In the genomic region with DNA sequence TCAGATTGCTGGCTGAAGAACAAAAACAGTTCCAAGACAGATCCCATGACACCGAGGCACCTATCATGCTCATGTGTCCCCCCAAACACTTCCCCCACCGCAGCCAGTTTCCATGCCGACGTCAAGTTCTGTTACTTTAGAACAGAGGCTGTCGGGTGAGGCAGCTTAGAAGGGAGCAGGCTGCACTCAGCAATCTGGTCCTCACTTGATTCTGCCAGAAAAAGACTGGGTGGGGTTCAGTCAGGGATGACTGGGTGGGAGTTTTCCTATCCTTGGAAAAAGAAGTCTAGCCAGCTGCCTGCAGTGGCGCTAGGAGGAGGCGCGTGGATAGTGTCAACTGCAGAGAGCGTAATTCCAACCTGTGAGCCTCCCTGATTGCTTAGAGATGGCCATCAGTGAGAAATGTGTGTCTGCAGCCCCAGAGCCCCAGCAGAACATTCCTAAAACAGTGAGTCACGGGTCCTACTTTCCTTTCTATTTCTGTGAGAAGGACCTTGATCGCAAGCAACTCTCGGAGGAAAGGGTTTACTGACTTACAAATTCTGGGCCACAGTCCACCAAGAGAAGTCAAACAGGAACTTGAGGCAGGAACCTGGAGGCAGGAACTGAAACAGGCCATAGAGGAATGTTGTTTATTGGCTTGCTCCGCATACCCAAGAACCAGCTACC, we compare ENCODE assay signal across 9 mouse cellular contexts. TPM values are rescaled to one million over a fixed set of nuclear protein-coding genes. Genes with fewer than 3 reads are reported as not detected.
DNase-seq lines count a peak whose midpoint lies in the region.
"Had no signal": no experiment of that assay in that cellular context is flagged by ENCODE, and none has a peak within 500 bp of the region (broad histone marks: within the 10 kb centered on the region; RNA-seq: fewer than 3 reads in every experiment).

No protein-coding gene starts in this region.

- intact Hi-C loops in gastrocnemius, postnatal 14 days (cut with DNase I; ENCODE audit: low total_unique reads), result no loop called here
- intact Hi-C loops in left cerebral cortex, postnatal 25 days (cut with DNase I), result no loop called here

- peak; percentile 7 for DNase-seq in gastrocnemius, postnatal 14 days
- no peak for DNase-seq in gastrocnemius, adult 8-10 months (ENCODE audit: low spot score in 2 of 2)
- peak; percentile 11 for DNase-seq in retina, postnatal 1 day
- no peak for DNase-seq in retina, embryonic 14.5 days (ENCODE audit: low spot score)
- DNase-seq in left cerebral cortex, postnatal 25 days (ENCODE audit: low spot score in 2 of 2), result peak; percentile 47 to 87
- no peak for DNase-seq in thymus, postnatal 0 days (ENCODE audit: low spot score)
- DNase-seq in neural tube, embryonic 10.5 days (ENCODE audit: extremely low spot score, low spot score), result no peak
- DNase-seq in kidney, adult 8-10 months, result no peak
- DNase-seq: kidney, adult 18-20 months had no signal

RNA-seq across cellular contexts. Expression of gene Cdk13, which starts 54.6 kb away (rescaled TPM):
- total RNA-seq in gastrocnemius, postnatal 14 days (2021), result 10 to 100 TPM; 18.9 to 22.0 TPM
- total RNA-seq in gastrocnemius, adult 8-10 months (2022), result 10 to 100 TPM; 15.0 to 20.6 (median 18.3) TPM
- total RNA-seq in left cerebral cortex, postnatal 25 days (2021), result 10 to 100 TPM; 56.7 to 56.9 TPM
- 18.5 and 26.6 TPM in 2 replicates for polyA plus RNA-seq in thymus, postnatal 0 days (2015; fragmentation: Nextera tagmentation; extraction: Ambion mirVana)

Comparison
In these comparisons a context has a peak if more than half of its experiments do, and no peak if none do; other contexts are left out.
1. DNase-seq: peak in gastrocnemius, postnatal 14 days (single experiment), retina, postnatal 1 day (single experiment) and left cerebral cortex, postnatal 25 days (2 of 2); none in gastrocnemius, adult 8-10 months (0 of 2), retina, embryonic 14.5 days (single experiment), thymus, postnatal 0 days (single experiment), neural tube, embryonic 10.5 days (single experiment) and kidney, adult 8-10 months (0 of 2).